Mouse (Mus musculus) thymus, adult 2 months (tissue): Measurements from ENCODE around the gene B3gnt7. TPM values are rescaled to one million over a fixed set of nuclear protein-coding genes. Genes with fewer than 3 reads are reported as not detected.

ENCODE experiments used
- DNase-seq: peaks from one replicate; pipeline ENCODE4 v3.0.0; 2021
- H3K27ac ChIP-seq: fragments of 200-500 bp; 2 replicates; pipeline ENCODE4 v1.5.1; 2012; ENCODE audit warnings: low read length, control low read depth; ENCODE audit not compliant: control insufficient read depth, insufficient read depth
- H3K27me3 ChIP-seq: fragments of 200-500 bp; 2 replicates; pipeline ENCODE4 v1.6.1; 2012; ENCODE audit warnings: mild to moderate bottlenecking, low read length, moderate library complexity, mixed read lengths; ENCODE audit not compliant: control insufficient read depth, insufficient read depth
- H3K36me3 ChIP-seq: fragments of 200-500 bp; 2 replicates; pipeline ENCODE4 v1.6.1; 2012; ENCODE audit warnings: mild to moderate bottlenecking, low read length, moderate library complexity; ENCODE audit not compliant: control insufficient read depth, insufficient read depth
- H3K4me1 ChIP-seq: fragments of 200-500 bp; replicated peaks from 2 replicates; pipeline ENCODE4 v1.6.1; 2012; ENCODE audit warnings: low read length; ENCODE audit not compliant: control insufficient read depth, insufficient read depth
- H3K4me3 ChIP-seq: fragments of 200-500 bp; 2 replicates; pipeline ENCODE4 v1.5.1; 2012; ENCODE audit warnings: mild to moderate bottlenecking, low read length, control low read depth, moderate library complexity; ENCODE audit not compliant: control insufficient read depth, insufficient read depth
- CTCF ChIP-seq: fragments of 200-500 bp; IDR thresholded peaks from 2 replicates; pipeline ENCODE4 v1.5.1; 2012; ENCODE audit warnings: mild to moderate bottlenecking, control low read depth, low read length, moderate library complexity, borderline replicate concordance; ENCODE audit not compliant: control insufficient read depth, poor library complexity, insufficient read depth; ENCODE audit errors: extremely low read depth
- POLR2A ChIP-seq: fragments of 200-500 bp; IDR thresholded peaks from 2 replicates; pipeline ENCODE4 v1.6.1; 2012; ENCODE audit warnings: mild to moderate bottlenecking, low read length, control low read depth, moderate library complexity; ENCODE audit not compliant: control insufficient read depth, poor library complexity, insufficient read depth; ENCODE audit errors: extremely low read depth
- WGBS: fragments of 180-500 bp; shearing (Covaris S2); methylation state at CpG from one replicate; pipeline ENCODE4 v1.1.7; 2018; 5-methylcytosine and 5-hydroxymethylcytosine counted together
- polyA plus RNA-seq: library from polyadenylated mRNA; depleted of rRNA; stranded (reverse); fragments of >200 nt; gene quantifications from 2 replicates; pipeline ENCODE4 v1.2.3, GENCODE M21; 2012

B3gnt7 gene
- polyA plus RNA-seq, 1 experiment: 1.5 TPM

DNA sequence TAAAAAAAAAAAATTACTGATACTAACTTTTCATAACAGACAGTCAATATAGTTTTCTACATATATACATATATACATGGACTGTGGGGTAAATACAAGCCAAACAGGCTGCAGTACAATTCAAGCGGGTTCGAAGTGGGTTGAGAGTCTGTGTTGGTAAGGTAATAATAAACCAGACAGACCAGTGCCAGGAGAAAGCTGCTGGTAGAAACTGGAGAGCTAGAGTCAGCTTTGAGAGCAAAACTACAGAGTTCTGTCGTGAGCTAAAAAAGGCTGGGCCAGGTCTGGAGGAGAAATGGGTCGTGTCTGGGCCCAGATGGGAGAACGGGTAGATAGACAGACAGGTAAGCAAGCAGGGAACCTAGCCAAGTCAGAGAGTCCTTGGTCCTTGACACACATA is 18.5 kb upstream of the B3gnt7 start:
- DNase-seq: no peak
- H3K27ac ChIP-seq: no peak overlapping the region
- no peaks in the 10 kb centered on the region for H3K36me3 ChIP-seq
- no peaks in the 10 kb centered on the region for H3K4me1 ChIP-seq
- no peaks in the 10 kb centered on the region for H3K27me3 ChIP-seq
- no peak overlapping the region for H3K4me3 ChIP-seq
- TF ChIP-seq CTCF: no peak
- no peak for TF ChIP-seq POLR2A
- WGBS: 97% methylated on average over 5 of the region's 5 CpGs

DNA sequence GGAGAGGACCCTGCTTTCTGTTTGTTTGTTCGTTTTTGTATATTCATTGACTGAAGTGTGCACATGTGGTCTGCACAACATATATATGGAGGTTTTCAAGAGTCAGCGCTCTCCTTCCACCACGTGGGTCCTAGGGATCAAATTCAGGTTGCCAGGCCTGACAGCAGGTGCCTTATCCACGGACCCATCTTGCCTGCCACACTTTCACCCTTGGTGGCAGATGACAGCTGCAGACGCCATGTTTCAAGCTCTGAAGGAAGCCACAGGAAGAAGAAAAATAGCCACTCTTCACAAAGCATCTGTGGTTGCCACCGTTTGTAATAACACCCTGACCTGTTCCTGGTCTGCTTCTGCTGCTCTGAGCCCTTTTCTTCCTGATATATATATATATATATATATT is 17.3 kb upstream of the B3gnt7 start:
- no peak overlapping the region for H3K27ac ChIP-seq
- DNase-seq: no peak
- WGBS: 42% methylated on average over 6 of the region's 6 CpGs
- no peak for TF ChIP-seq CTCF
- no peak for TF ChIP-seq POLR2A
- no peaks in the 10 kb centered on the region for H3K4me1 ChIP-seq
- H3K4me3 ChIP-seq: no peak overlapping the region
- H3K36me3 ChIP-seq: no peaks in the 10 kb centered on the region
- H3K27me3 ChIP-seq: no peaks in the 10 kb centered on the region

DNA sequence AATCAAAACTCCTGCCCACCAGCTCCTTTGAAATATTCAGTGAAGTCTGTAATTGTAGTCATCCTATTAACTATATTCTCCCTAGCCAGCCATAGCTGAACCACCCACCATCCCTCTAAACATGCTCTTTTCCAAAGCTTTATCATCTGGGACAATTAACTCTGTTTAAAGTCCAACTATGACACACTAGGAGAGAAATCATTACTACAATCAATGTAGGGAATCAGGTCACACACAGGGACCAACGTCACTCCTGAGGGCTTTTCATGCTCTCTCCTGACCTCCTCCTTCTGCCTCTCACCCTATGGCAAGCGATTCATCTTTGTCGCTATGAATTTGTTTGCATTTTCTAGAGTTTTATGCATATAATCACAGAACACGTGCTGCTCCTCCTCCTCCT is 15.2 kb upstream of the B3gnt7 start:
- DNase-seq: no peak
- H3K4me1 ChIP-seq: no peaks in the 10 kb centered on the region
- WGBS: 97% methylated on average over 4 of the region's 4 CpGs
- H3K4me3 ChIP-seq: no peak overlapping the region
- H3K36me3 ChIP-seq: no peaks in the 10 kb centered on the region
- no peak overlapping the region for H3K27ac ChIP-seq
- TF ChIP-seq POLR2A: no peak
- TF ChIP-seq CTCF: no peak
- H3K27me3 ChIP-seq: no peaks in the 10 kb centered on the region

DNA sequence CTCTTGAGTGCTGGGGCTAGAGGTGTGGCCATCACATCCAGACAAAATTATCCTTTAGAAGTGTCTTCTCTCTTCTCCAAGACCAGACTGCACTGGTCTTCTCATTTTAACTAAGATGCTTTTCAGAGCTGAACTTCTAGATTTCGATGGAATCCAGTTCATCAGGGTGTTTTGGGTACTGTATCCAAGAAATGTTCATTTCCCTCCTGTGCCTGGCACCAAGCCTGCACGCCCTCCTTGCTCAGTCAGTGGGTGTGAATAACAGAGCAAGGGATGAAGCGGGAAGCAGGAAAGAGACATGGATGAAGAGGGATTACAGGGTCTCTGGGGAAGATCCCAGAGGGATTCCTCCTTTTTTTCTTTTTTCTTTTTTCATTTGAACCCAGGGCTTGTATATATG is 12.2 kb upstream of the B3gnt7 start:
- WGBS: 85% methylated on average over 3 of the region's 3 CpGs
- Histone ChIP-seq H3K4me3 (no peak overlapping the region), H3K27me3 (no peaks in the 10 kb centered on the region), H3K36me3 (no peaks in the 10 kb centered on the region), H3K27ac (no peak overlapping the region), H3K4me1 (no peaks in the 10 kb centered on the region)
- TF ChIP-seq POLR2A: no peak
- TF ChIP-seq CTCF: no peak
- DNase-seq: no peak

DNA sequence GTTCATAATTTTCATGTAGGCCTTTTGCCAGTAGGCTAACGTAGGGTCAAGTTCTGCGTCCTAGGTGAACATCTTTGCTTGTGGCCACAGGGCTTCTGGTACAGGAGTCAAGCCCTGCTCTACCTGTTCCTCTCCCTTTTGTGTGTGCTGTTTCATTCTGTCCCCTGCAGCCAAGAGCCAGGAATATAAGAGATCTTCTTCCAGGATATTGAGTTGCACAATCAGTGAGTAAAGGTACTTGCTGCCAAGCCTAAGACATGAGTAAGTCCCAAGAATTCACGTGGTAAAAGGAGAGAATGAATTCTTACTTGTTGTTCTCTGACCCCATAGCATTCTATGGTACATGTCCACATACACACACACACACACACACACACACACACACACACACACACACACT is 9.5 kb upstream of the B3gnt7 start:
- Histone ChIP-seq H3K27me3 (no peaks in the 10 kb centered on the region), H3K27ac (no peak overlapping the region), H3K4me1 (no peaks in the 10 kb centered on the region), H3K4me3 (no peak overlapping the region), H3K36me3 (no peaks in the 10 kb centered on the region)
- DNase-seq: no peak
- TF ChIP-seq CTCF (no peak), POLR2A (no peak)
- WGBS: 90% methylated on average over 3 of the region's 3 CpGs

DNA sequence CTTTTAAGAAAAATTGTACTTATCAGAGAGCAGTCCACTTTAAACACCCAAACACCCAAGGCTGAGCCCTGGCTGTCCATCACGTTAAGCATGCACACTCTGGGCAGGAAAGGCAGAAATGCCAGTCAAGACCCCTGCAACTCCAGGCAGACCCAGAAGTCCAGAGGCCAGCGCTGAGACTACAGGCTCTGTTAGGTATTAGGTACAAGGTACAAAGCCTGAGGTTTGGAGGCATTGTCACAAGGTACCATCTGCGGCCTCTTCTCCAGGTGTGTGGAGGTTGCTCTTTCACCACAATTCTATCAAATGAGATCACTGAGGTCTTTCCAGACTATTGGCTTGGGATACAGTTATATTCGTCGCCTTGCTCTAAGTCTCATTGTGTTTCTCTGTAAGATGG is 8.8 kb upstream of the B3gnt7 start:
- DNase-seq: no peak
- H3K27ac ChIP-seq: no peak overlapping the region
- WGBS: 97% methylated on average over 5 of the region's 5 CpGs

DNA sequence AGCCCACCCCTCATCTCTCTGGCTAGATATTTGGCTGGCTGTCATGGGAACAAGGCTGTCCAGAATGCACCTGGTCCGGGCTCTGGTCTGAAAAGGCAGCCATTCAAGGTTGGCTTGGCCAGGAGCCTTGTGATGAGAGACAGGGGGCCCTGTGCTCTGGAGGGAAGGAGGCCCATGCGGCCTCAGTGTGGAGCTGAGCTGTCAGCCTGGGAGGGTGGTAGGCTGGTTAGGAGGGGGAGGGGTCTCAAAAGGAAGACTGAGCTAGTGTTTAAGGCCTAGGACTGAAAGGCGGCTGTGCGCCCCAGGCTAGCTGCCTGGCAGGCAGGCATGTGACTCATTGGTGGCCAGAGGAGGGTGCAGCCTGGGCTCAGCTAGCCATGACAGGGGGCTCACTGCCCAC is 8.2 kb upstream of the B3gnt7 start:
- WGBS: 95% methylated on average over 4 of the region's 4 CpGs
- H3K27me3 ChIP-seq: no peaks in the 10 kb centered on the region
- TF ChIP-seq POLR2A (no peak), CTCF (no peak)
- H3K27ac ChIP-seq: no peak overlapping the region
- DNase-seq: no peak
- H3K4me1 ChIP-seq: no peaks in the 10 kb centered on the region
- H3K4me3 ChIP-seq: no peak overlapping the region
- no peaks in the 10 kb centered on the region for H3K36me3 ChIP-seq

More for the DNA sequence above, 8.8 kb upstream of the B3gnt7 start:
- Histone ChIP-seq H3K4me3 (no peak overlapping the region), H3K27me3 (no peaks in the 10 kb centered on the region), H3K4me1 (no peaks in the 10 kb centered on the region), H3K36me3 (no peaks in the 10 kb centered on the region)
- TF ChIP-seq POLR2A: no peak
- TF ChIP-seq CTCF: no peak

DNA sequence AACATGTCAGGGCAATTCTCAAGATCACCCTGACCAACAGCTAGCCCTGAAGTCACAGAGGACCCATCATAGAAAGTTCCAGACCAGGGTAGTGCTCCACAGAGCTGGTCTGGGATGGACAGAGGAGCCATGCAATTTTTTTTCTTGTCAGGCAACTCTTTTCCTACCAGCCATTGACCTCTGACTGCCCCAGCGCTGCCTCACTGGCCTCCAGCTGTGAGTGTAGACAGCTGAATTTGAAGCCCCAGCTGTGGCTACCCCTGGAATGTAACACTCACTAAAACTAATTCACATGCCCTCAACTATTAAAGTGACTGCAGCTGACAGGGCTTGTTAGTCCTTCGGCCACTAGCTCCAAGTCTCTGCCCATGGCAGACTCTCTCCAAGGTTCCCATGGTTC is 2.5 kb upstream of the B3gnt7 start:
- Histone ChIP-seq H3K4me1 (peaks cover 29% of the 10 kb centered on the region), H3K27ac (no peak overlapping the region), H3K36me3 (no peaks in the 10 kb centered on the region), H3K4me3 (no peak overlapping the region), H3K27me3 (no peaks in the 10 kb centered on the region; the same call in 1 of the 2 replicates)
- TF ChIP-seq CTCF: no peak
- TF ChIP-seq POLR2A: no peak
- no peak for DNase-seq
- 96% methylated on average over 2 of the region's 2 CpGs for WGBS
